Mouse (Mus musculus) thymus, postnatal 14 days (tissue): ENCODE data around the gene Neil1.
A peak's percentile ranks its signal among the peaks of the same experiment; 100 is the strongest.

Experiments used
- DNase-seq: peaks from one replicate; pipeline ENCODE4 v3.0.0; 2021

The Neil1 gene

GRCm38 (mm10) chr9:57138507-57138906 lies 9.6 kb downstream of the Neil1 start:
- no peak for DNase-seq

GRCm38 (mm10) chr9:57137777-57138176 lies 10.3 kb downstream of the Neil1 start:
- DNase-seq = no peak

GRCm38 (mm10) chr9:57137246-57137645 lies 10.9 kb downstream of the Neil1 start:
- no peak for DNase-seq

- peak; percentile 96 for DNase-seq
Measured at GRCm38 (mm10) chr9:57130577-57131433, 17.3 kb downstream of the Neil1 start, which contains the start of gene Man2c1. TSS of gene Man2c1 (plus strand) at chr9:57130690.

DNA sequence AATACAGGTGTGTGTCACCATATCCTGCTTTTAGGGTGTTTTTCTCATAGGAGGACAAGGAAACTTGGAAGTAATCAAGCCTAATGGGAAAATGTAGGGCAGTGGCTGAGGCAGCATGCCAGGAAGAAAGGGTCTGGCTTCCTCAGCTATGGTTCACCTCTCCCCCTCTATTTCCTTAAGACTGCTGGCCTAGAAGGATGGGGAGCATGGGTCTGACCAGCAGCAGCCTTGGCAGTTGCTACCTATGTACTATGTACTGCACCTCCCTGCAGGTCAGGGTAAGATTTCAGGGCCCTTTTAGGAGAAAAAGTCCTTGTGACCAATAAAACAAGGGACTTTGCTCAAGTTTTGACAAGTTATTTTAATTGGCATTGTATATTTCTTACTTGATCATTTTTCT lies 18.5 kb downstream of the Neil1 start:
- DNase-seq = no peak

- no peak for DNase-seq
Measured at GRCm38 (mm10) chr9:57117261-57117755, 30.8 kb downstream of the Neil1 start.
